17 mouse cellular contexts compared by ENCODE assay signal in the genomic region with DNA sequence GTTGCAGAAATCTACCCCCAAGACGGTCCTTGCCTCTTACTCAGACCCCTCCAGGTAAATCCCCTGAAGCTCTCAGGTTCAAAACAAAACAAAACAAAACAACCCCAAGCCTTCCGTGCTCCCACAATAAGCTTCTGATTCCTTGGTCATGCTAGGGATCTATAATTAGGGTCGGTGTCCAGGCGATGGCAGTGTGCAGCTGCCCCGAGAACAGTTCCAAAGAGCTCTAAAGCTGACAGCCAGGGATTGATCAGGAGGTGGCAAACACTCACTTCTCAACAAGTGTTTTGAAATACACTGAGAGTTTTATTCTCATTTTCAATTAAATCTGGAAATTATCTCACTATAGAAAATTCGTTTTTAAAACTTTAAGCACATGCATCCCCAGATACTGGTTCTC. TPM values are rescaled to one million over a fixed set of nuclear protein-coding genes. Genes with fewer than 3 reads are reported as not detected.
DNase-seq lines count a peak whose midpoint lies in the region; ATAC-seq and TF ChIP-seq lines count a peak whose summit lies in the region.
"Had no signal": no experiment of that assay in that cellular context is flagged by ENCODE, and none has a peak within 500 bp of the region (broad histone marks: within the 10 kb centered on the region; RNA-seq: fewer than 3 reads in every experiment).

No protein-coding gene starts in this region.

- peaks cover 3 to 12% of the 10 kb centered on the region in 2 experiments for H3K4me1 ChIP-seq in CH12.LX (ENCODE audit: control insufficient read depth in 1 of 2, insufficient read depth in 2 of 2)
- no peaks in the 10 kb centered on the region for H3K4me1 ChIP-seq in kidney, postnatal 0 days (replicated peaks; ENCODE audit: insufficient read depth, low read length)
- H3K4me1 ChIP-seq: forebrain, embryonic 13.5 days had no signal

- H3K27me3 ChIP-seq in CH12.LX (replicated peaks), result no peaks in the 10 kb centered on the region
- no peaks in the 10 kb centered on the region for H3K27me3 ChIP-seq in kidney, postnatal 0 days (ENCODE audit: insufficient read depth, low read length)
- H3K27me3 ChIP-seq: forebrain, embryonic 13.5 days; hindbrain, embryonic 13.5 days had no signal

- peak; percentile 24 for TF ChIP-seq RAD21 in CH12.LX (IDR thresholded peaks at IDR 0.05; ENCODE audit: low read depth, low read length)

- peak; percentile 28 for DNase-seq in adrenal gland, adult 2 months
- DNase-seq in adrenal gland, adult 18-20 months (ENCODE audit: low spot score in 2 of 2), result no peak
- DNase-seq in layer of hippocampus, adult 2 months (ENCODE audit: low spot score in 2 of 2), result no peak
- DNase-seq in layer of hippocampus, postnatal 36 days, result no peak
- DNase-seq in CH12.LX (ENCODE audit: extremely low read depth) (no peak), MN1 (ENCODE audit: low spot score) (no peak)
- DNase-seq in kidney, postnatal 0 days (ENCODE audit: low spot score), result no peak
- DNase-seq in layer of hippocampus, adult 9-10 months (ENCODE audit: low spot score), result no peak
- DNase-seq: B cell, adult 2 months; cerebellum, adult 11-12 months; heart, adult 18-20 months; thymus, postnatal 14 days had no signal

- H3K27ac ChIP-seq in layer of hippocampus, adult 2 months, result no peak overlapping the region
- H3K27ac ChIP-seq in CH12.LX (ENCODE audit: insufficient read depth, low read depth), result no peak overlapping the region
- H3K27ac ChIP-seq in kidney, postnatal 0 days, result no peak overlapping the region
- H3K27ac ChIP-seq: forebrain, embryonic 13.5 days; hindbrain, embryonic 13.5 days; macrophage had no signal

- WGBS in kidney, postnatal 0 days, result 44% methylated on average over 6 of the region's 6 CpGs

- dilution Hi-C loops in CH12.LX (cut with MboI; ENCODE audit: extremely low pct_ligation_motif_present, extremely low pct_unique_long_range_greater_than_20kb, low sequenced_read_pairs), result no loop called here

- no peaks in the 10 kb centered on the region for H3K79me2 ChIP-seq in CH12.LX (replicated peaks; ENCODE audit: control insufficient read depth, extremely low read depth, insufficient read depth, poor library complexity, severe bottlenecking)

- no peak for TF ChIP-seq EP300 in CH12.LX (IDR thresholded peaks at IDR 0.05; ENCODE audit: low read length)

- no peaks in the 10 kb centered on the region for H3K36me3 ChIP-seq in CH12.LX (replicated peaks in 1 of 2; ENCODE audit: control insufficient read depth in 1 of 2, insufficient read depth in 1 of 2, low read length in 1 of 2)
- no peaks in the 10 kb centered on the region for H3K36me3 ChIP-seq in kidney, postnatal 0 days (ENCODE audit: insufficient read depth, low read length)
- H3K36me3 ChIP-seq: hindbrain, embryonic 13.5 days had no signal

- H3K4me3 ChIP-seq in layer of hippocampus, adult 2 months, result no peak overlapping the region
- H3K4me3 ChIP-seq in CH12.LX (replicated peaks in 1 of 3; ENCODE audit: low read depth in 2 of 3, low read length in 2 of 3, poor library complexity in 1 of 3), result no peak overlapping the region
- no peak overlapping the region for H3K4me3 ChIP-seq in kidney, postnatal 0 days (replicated peaks; ENCODE audit: low read depth, low read length)
- H3K4me3 ChIP-seq: forebrain, embryonic 13.5 days; hindbrain, embryonic 13.5 days; myocyte had no signal

- TF ChIP-seq POLR2A in CH12.LX (IDR thresholded peaks at IDR 0.05; ENCODE audit: low read depth, low read length), result no peak

- no peak overlapping the region for H3K4me2 ChIP-seq in CH12.LX (ENCODE audit: insufficient read depth, low read depth, poor library complexity, severe bottlenecking)
- H3K4me2 ChIP-seq in kidney, postnatal 0 days (ENCODE audit: low read length), result no peak overlapping the region
- H3K4me2 ChIP-seq: forebrain, embryonic 13.5 days; hindbrain, embryonic 13.5 days had no signal

- no peak for ATAC-seq in kidney, postnatal 0 days (replicated peaks; ENCODE audit: low FRiP score, low read depth)
- ATAC-seq: forebrain, embryonic 13.5 days had no signal

- no peaks in the 10 kb centered on the region for H3K9me3 ChIP-seq in CH12.LX (replicated peaks; ENCODE audit: low read length)
- H3K9me3 ChIP-seq in kidney, postnatal 0 days (replicated peaks; ENCODE audit: low read length), result no peaks in the 10 kb centered on the region
- H3K9me3 ChIP-seq: forebrain, embryonic 13.5 days; hindbrain, embryonic 13.5 days had no signal

- H3K9ac ChIP-seq in CH12.LX (ENCODE audit: insufficient read depth, low read depth), result no peak overlapping the region
- H3K9ac ChIP-seq in kidney, postnatal 0 days (ENCODE audit: low read depth, low read length), result no peak overlapping the region
- H3K9ac ChIP-seq: forebrain, embryonic 13.5 days; hindbrain, embryonic 13.5 days had no signal

- TF ChIP-seq CTCF in layer of hippocampus, adult 2 months (conservative IDR thresholded peaks at IDR 0.05), result peak; percentile 62
- TF ChIP-seq CTCF in CH12.LX (conservative IDR thresholded peaks at IDR 0.05 in 1 of 2, IDR thresholded peaks at IDR 0.05 in 1 of 2; ENCODE audit: low read depth in 2 of 2, low read length in 2 of 2), result peak in 1 of 2 experiments; percentile 26; a peak in 1 of 4 replicates
- TF ChIP-seq CTCF in kidney, postnatal 0 days (IDR thresholded peaks at IDR 0.05; ENCODE audit: low read depth), result peak; percentile 55

- in situ Hi-C loops in CH12.LX (cut with MboI; ENCODE audit: low pct_ligation_motif_present, low pct_unique_long_range_greater_than_20kb, low sequenced_read_pairs), result loop anchor here (25.0 kb wide), 2 partner anchors 231 to 969 kb away; a partner anchor contains a TSS

TF ChIP-seq in CH12.LX, 34 proteins besides CTCF, POLR2A, EP300 and RAD21:
- TF ChIP-seq KAT2A (IDR thresholded peaks at IDR 0.05; ENCODE audit: insufficient replicate concordance, low read length), result no peak
- TF ChIP-seq JUN (IDR thresholded peaks at IDR 0.05; ENCODE audit: insufficient read depth, low read depth, low read length), result no peak

RNA-seq across cellular contexts. Expression of a gene that starts 17.8 kb away (rescaled TPM):
- not detected for total RNA-seq in adrenal gland, adult 2 months (2021)
- polyA plus RNA-seq in adrenal gland, adult 2 months (2012; rRNA removed), result not detected in 2 replicates
- not detected for total RNA-seq in adrenal gland, adult 18-20 months (2021)
- total RNA-seq in layer of hippocampus, adult 2 months (2021), result not detected
- total RNA-seq in layer of hippocampus, postnatal 36 days (2021), result not detected
- total RNA-seq in CH12.LX (2012; rRNA removed) (not detected in 2 replicates), CH12.LX (2014; rRNA removed) (not detected in 2 replicates)
- not detected in 2 replicates for polyA plus RNA-seq in CH12.LX (2012; ENCODE audit: insufficient read length, low read depth)
- not detected in 2 replicates for polyA plus RNA-seq in kidney, postnatal 0 days (2015; fragmentation: Nextera tagmentation; extraction: Ambion mirVana)
- total RNA-seq: heart, adult 18-20 months had no signal
- polyA plus RNA-seq: forebrain, embryonic 13.5 days; hindbrain, embryonic 13.5 days; macrophage; myocyte; spleen, adult 2 months had no signal

RNA-seq across cellular contexts. Expression of a gene that starts 43.9 kb away (rescaled TPM):
- under 1 TPM in 1 of 2 experiments, not detected in 1; 0.32 TPM for total RNA-seq in adrenal gland, adult 2 months (2021)
- polyA plus RNA-seq in adrenal gland, adult 2 months (2012; rRNA removed), result not detected in 2 replicates
- under 1 TPM in 1 of 2 experiments, not detected in 1; 0.43 TPM for total RNA-seq in adrenal gland, adult 18-20 months (2021)
- under 1 TPM in 1 of 2 experiments, not detected in 1; 0.23 TPM for total RNA-seq in layer of hippocampus, adult 2 months (2021)
- under 1 TPM in 1 of 2 experiments, not detected in 1; 0.22 TPM for total RNA-seq in layer of hippocampus, postnatal 36 days (2021)
- total RNA-seq in CH12.LX (2012; rRNA removed), result not detected in 2 replicates
- total RNA-seq in CH12.LX (2014; rRNA removed), result not detected in 2 replicates
- polyA plus RNA-seq in CH12.LX (2012; ENCODE audit: insufficient read length, low read depth), result not detected in 2 replicates
- polyA plus RNA-seq in kidney, postnatal 0 days (2015; fragmentation: Nextera tagmentation; extraction: Ambion mirVana), result not detected in 2 replicates
- total RNA-seq: heart, adult 18-20 months had no signal
- polyA plus RNA-seq: macrophage; spleen, adult 2 months had no signal
